Mouse (Mus musculus) megakaryocyte, adult 5-6 weeks (primary cell): ENCODE results near the gene Phf23. TPM values are rescaled to one million over a fixed set of nuclear protein-coding genes. Genes with fewer than 3 reads are reported as not detected.

Experiments
- ATAC-seq: 2 replicates; pipeline ENCODE4 v1.8.0; 2016; ENCODE audit warnings: mild to moderate bottlenecking, inconsistent platforms; ENCODE audit not compliant: poor library complexity, severe bottlenecking
- total RNA-seq, 2 experiments: library from RNA; stranded (forward) in 1 of 2; stranded (reverse) in 1 of 2; fragments of 153-499, 151-499 nt in 1 of 2; fragments of 221-1000, 200-1000 nt in 1 of 2; gene quantifications; 2 replicates each; pipeline versions ENCODE4 v1.2.3 to v1.2.4; 2015 to 2017

Gene Phf23
- total RNA-seq, 2 experiments from 2014 or later, result 37.0 to 45.8 TPM

DNA sequence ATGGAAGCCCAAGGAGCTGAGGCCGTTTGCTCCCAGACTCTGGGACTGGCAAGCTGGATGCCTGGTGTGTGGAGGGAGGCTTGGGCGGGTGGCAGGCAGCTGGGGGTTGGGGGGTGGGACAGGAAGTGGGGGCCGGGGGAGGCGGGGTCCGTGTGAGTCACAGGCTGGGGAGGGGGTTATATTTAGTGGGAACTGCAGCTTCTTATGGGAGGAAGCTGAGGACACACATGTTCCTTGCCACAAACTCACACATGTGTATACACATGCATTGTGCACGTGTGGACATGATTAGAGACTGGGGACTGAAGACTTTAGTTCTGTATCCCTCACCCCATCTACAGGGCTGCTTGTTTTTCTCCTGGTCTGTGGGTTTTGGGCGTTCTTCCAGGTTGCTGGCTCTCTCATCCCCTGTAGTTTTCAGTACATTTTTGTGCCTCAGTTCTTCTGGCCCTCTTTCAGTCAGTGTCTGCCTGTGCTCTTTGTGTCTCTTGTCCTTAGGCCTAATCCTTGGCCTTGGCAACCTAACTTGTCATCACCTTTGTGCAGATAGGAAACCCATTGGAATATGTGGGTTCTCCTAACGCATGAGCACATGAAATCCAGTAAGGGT, 24.6 kb downstream of the Phf23 start:
- no peak for ATAC-seq

- ATAC-seq, result peak; percentile 86
Observed at GRCm38 (mm10) chr11:70020731-70021263, 25.2 kb downstream of the Phf23 start.

DNA sequence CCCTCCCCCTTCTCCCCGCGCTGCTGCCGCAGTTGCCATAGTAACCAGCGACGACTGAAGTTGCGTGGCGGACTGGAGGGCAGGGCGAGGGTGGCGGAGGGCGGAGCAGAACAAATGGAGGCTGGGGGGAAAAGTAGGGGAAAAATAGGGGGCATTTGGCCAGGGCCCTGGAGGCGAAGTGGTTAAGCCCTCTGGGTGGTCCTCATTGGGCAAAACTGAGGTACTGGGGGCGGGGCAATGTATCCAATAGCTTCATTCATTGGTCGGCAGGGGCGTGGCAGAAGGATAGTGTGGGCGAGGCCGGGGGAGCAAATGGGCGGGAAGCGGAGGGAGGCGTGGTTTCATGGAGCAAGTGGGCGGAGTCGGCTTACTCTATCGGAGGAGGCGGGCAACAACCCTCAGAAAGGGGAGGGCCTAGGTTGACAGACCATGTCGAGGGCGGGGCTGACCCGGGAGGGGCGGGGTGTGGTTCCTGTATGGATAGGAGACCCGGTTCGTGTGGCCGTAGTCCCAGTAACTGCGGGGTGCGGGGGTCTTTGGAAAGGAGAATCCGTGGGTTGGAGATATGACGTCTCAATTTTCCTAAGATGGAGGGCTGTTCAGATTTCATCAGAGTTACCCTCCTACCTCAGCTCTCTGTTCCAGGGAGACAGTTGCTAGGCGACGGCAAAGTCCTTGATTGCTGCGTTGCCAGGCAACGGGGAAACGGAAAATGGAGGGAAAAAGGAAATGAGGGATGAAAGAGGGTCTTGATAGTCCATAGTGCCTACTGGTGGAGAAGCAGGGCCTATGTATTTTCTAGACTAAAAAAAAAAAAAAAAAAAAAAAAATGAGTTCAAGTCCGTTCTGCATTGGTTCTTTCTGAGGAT, 25.9 kb downstream of the Phf23 start:
- peak; percentile 86 for ATAC-seq

GRCm38 (mm10) chr11:70023481-70024150, 28.0 kb downstream of the Phf23 start:
- ATAC-seq, result no peak

- ATAC-seq, result no peak
Observed at GRCm38 (mm10) chr11:70024151-70024514, 28.6 kb downstream of the Phf23 start.

DNA sequence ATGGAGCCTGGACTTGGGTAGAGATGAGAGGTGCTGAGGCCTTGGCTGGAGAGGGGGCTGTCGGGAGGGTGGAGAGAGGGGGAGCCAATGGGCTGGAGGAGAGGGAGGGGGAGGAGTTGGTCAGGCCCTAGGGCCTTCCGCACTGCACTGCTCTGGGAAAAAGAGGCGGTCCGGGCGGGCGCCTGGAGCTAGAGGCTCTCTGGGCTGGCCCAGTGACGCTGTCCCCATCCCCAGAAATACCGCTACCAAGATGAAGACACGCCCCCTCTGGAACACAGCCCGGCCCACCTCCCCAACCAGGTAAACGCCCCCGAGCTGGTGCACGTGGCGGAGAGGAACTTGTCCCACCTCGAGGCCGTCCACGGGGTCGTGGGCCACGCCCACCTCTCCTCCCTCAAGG, 31.1 kb downstream of the Phf23 start:
- ATAC-seq, result no peak

DNA sequence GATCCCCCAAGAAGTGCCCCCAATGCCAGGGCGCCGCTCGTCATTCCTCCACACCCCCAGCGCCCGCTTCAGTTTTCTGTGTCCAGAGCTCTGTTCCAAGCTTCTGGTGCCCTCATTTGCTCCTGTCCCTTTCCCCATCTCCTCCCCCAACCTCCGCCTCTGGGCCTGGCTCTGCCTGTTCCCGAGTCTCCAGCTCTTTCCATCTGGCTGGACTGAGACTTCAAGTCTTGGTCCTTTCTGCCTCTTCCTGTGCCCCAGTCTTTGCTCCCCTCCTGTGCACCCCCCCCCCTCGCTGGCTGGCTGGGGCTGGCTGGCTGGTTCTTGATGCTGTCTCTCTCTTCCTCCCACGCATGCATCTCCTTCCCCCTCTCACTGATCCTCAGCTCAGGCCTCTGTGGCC, 31.8 kb downstream of the Phf23 start:
- ATAC-seq, result no peak

- no peak for ATAC-seq
Observed at GRCm38 (mm10) chr11:70028401-70029129, 33.0 kb downstream of the Phf23 start.

GRCm38 (mm10) chr11:70029130-70029801, 33.7 kb downstream of the Phf23 start:
- peak; percentile 51 for ATAC-seq

DNA sequence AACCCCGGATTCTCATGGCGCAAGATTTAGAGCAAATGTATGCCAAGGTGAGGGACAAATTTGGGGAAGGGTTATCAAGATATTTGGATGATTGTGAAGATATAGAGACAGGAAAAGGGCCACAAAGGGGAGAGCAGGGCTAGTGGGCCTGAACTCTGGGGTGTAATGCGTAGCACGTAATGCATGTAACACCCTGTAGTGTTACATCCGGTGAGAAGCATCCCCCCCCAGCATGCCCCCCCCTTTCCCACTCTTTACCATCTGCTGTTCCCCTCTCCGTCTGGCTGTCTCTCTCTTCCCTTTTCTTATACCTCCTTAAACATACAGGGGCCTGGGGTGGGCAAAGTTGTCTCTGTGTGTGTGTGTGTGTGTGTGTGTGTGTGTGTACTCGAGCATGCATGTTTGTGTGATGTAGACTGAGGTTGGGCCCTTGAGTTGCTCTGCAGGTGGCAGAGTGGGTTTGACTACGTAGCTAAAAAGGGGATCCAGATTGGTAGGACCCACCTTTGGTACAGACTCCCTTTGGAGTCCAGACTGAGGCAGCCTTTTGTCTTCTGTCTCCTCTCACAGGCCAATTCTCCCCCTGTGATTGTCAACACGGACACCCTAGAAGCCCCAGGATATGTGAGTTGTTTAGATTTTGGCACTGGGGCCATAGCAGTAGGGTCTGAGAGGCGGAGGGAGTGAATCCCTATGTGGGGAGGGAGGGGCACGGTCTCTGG, 34.4 kb downstream of the Phf23 start:
- 0 out of 2 replicates have a peak, but pooled peaks have one; percentile 39 for ATAC-seq

- ATAC-seq, result no peak
Observed at GRCm38 (mm10) chr11:70030651-70031320, 35.2 kb downstream of the Phf23 start.

DNA sequence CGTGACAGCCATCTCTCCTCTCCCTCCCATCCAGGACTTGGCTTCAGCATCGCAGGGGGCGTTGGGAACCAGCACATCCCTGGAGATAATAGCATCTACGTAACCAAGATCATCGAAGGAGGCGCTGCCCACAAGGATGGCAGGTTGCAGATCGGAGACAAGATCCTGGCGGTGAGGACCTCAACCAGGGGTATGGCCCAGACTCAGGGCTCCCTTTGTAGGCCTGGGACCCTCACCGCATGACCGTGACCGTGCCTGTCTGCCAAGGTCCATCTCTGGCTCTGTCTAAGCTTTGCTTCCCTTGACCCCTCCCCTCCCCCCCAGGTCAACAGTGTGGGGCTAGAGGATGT, 35.7 kb downstream of the Phf23 start:
- ATAC-seq, result no peak

DNA sequence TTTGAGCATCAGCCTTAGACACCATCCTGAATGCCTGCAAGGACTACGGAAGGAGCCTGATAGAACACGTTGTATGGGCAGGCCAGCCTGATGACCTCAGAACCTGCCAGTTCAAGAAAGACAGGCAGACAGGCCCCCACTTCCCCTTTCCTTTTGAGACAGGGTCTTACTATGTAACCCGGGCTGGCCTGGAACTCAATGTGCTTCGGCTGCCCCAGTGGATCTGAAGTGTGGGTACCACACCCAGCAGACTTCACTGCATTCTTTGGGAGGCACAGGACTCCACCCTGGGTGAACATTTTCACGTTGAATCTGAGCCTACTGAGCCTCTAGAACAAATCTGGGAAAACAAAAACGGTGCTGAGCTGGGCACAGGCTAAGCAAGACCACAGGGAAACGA, 42.6 kb downstream of the Phf23 start:
- ATAC-seq, result no peak

DNA sequence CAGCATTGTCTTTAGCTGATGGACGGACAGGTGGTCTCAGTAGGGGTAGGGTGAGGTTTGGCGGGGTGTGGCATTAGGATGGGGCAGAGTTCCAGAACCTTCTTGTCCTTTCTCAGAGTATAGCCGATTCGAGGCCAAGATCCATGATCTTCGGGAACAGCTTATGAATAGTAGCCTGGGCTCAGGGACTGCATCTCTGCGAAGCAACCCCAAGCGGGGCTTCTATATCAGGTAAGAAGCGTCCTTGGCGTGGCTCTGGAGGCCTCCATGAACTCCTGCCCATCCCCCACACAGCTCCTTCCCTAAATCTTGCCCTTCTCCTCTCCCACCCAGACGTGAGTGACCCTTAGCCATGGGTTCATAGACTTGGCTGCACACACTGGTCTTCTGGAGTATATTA, 44.1 kb downstream of the Phf23 start:
- no peak for ATAC-seq

DNA sequence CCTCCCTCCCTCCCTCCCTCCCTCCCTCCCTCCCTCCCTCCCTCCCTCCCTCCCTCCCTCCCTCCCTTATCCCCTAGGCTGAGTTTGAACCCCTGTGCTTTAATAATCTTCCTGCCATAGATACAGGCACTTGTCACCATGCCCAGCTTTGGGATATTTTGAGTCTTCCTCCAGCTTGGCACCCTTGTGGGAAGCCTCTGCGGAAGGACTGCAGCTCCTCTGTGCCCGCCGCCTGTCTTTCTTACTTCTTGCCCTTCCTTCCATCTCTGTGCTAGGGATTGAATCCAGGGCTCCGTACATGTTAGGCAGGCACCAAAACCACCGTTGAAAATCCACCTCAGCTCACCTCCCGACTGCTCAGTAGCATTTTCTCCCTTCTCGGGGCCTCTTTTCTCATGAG, 44.6 kb downstream of the Phf23 start:
- no peak for ATAC-seq

GRCm38 (mm10) chr11:70042309-70043085, 46.9 kb downstream of the Phf23 start:
- ATAC-seq, result no peak

DNA sequence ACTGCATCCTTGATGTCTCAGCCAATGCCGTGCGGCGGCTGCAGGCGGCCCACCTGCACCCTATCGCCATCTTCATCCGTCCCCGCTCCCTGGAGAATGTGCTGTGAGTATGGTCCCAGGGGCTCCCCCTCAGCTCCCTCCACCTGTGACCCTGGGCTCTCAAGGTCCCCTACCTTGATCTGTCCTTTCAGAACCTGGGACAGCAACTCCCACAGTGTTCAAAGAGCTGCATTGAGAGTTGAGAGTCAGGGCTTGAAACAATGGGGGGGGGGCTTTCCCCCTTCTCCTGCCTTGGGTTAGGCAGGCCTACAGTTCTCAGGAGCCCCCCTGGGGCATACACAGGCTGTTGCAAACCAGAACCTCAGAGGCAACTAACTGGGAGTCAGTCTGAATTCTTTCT, 48.1 kb downstream of the Phf23 start:
- ATAC-seq, result no peak

- ATAC-seq, result no peak
Observed at GRCm38 (mm10) chr11:70045435-70045834, 49.9 kb downstream of the Phf23 start.
